Mouse (Mus musculus): ENCODE results near the gene Npr1.

GRCm38 (mm10) chr3:90423549-90423948, 42.1 kb downstream of the Npr1 start:
- TF ChIP-seq GATA1 (IDR thresholded peaks at IDR 0.05; ENCODE audit: low read length) (no peak), TAL1 (IDR thresholded peaks at IDR 0.05; ENCODE audit: low read length) (no peak)

Measured in erythroblast, embryonic 14.5 days (primary cell).